Mouse (Mus musculus) CD8-positive naive resting alpha-beta T cell, adult 57 days (primary cell): Measurements from ENCODE around the gene Cyp4f17. TPM values are rescaled to one million over a fixed set of nuclear protein-coding genes. Genes with fewer than 3 reads are reported as not detected.

Experiments used
- total RNA-seq: library from RNA; stranded (reverse); gene quantifications from one replicate; pipeline ENCODE4 v1.2.4, GENCODE M21; 2023

Gene Cyp4f17
- total RNA-seq, result 0.86 TPM

GRCm38 (mm10) chr17:32505851-32506728, at the start of gene Cyp4f17:
Cyp4f17 (plus strand) TSS chr17:32506050.

DNA sequence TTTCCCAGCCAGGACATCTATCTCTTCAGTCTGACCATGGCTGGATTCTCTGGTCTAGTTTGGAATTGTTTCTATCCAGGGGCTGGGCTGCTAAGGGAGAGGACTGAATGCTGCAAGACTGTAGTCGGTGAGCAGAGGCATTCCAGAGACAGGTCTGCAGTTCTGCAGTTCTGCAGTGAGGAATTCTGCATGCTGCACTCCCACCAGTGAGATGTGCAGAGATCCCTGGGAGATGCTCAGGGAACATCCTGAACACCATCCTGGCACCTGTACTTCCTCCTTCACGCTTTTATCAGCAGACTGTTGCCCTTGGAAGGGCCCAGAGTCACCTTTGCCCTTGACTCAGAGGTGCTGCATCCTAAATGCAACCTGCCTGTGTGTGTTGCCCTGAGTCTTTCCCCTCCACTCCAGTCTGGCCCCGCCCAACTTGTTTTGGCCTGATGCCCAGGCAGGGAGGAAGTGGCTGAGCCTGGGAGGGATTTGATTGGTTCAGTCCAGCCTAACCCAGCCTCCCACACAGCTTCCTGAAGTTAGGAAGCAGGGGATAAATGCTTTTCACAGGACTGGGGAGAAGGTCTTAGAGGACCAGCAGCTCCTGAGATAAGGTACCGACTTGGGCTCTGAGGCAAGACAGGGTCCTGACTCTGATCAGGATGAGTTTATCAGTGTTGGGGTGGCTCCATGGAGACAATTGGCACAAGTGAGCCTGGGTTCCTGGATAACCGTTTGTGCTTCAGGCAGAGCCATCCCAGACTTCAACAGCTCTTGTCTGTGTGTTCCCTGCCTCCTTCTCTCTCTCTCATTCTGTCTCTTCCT, 30.4 kb downstream of the Cyp4f17 start, which contains the start of gene Cyp4f16:
Gene Cyp4f16 (plus strand): TSS at position 508 of the 816 bp plus-strand sequence.

Other genes starting within 250 kb of the Cyp4f17 start
- gene Brd4, start 221.3 kb upstream of the Cyp4f17 start, total RNA-seq, result 275 TPM
- 284 TPM for gene Akap8, start 184.8 kb upstream of the Cyp4f17 start, total RNA-seq
- gene Akap8l, start 155.4 kb upstream of the Cyp4f17 start, total RNA-seq, result 186 TPM
- gene Wiz, start 116.6 kb upstream of the Cyp4f17 start, total RNA-seq, result 32.1 TPM
- gene Rasal3, start 102.5 kb upstream of the Cyp4f17 start, total RNA-seq, result 562 TPM
- gene Pglyrp2, start 81.9 kb upstream of the Cyp4f17 start, total RNA-seq, result 69.5 TPM
- not detected for gene Cyp4f39, start 53.3 kb upstream of the Cyp4f17 start, total RNA-seq
- gene Cyp4f16, start 30.5 kb downstream of the Cyp4f17 start, total RNA-seq, result 3.8 TPM
- 0.34 TPM for gene Cyp4f37, start 115.3 kb downstream of the Cyp4f17 start, total RNA-seq
- not detected for gene Cyp4f40, start 152.8 kb downstream of the Cyp4f17 start, total RNA-seq
- gene Cyp4f15, start 179.6 kb downstream of the Cyp4f17 start, total RNA-seq, result not detected